ENCODE assay signal across 8 mouse cellular contexts in the genomic region with DNA sequence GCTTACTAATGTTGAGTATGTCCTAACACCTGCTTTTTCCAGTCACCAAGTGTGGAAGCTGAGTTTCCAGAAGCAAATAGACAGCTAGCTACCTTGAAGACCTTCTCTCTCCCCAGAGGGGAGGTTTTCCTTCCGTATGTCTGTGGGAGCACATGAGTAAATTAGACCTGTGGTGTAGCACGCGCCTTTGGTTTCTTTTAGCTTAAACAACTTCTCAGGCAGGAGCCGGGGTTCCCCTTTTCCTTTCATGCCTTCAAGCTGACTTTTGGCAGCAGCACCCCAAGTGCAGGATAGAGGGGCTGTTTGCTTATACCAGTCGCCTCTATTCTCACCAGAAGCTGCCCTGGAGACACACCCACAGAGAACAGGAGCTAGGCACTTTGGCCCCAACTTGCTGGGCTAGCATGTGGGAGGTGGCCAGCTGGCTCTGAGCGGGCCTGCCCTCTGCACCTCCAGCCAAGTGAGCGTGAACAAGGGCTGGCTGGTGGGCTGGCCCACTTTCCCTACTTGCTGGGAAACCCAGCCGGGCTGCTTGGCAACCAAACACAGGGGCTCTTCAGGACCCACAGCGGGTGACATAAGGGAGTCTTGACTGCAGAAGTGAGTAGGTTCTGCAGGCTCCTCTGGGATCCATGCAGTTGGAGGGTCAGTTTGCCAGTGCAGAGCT.
DNase-seq lines count a peak whose midpoint lies in the region; ATAC-seq and TF ChIP-seq lines count a peak whose summit lies in the region.

No protein-coding gene starts in this region.

- 76% methylated on average over 9 of the region's 9 CpGs for WGBS in forebrain, embryonic 10.5 days
- WGBS in forebrain, embryonic 13.5 days, result 60% methylated on average over 9 of the region's 9 CpGs
- WGBS in liver, embryonic 12.5 days (ENCODE audit: insufficient replicate concordance), result 75% methylated on average over 9 of the region's 9 CpGs
- WGBS in heart, embryonic 11.5 days (ENCODE audit: insufficient replicate concordance), result 68% methylated on average over 9 of the region's 9 CpGs

- H3K9me3 ChIP-seq in forebrain, embryonic 10.5 days, result no peaks in the 10 kb centered on the region
- no peaks in the 10 kb centered on the region for H3K9me3 ChIP-seq in forebrain, embryonic 13.5 days (replicated peaks)
- no peaks in the 10 kb centered on the region for H3K9me3 ChIP-seq in liver, embryonic 12.5 days (replicated peaks)
- no peaks in the 10 kb centered on the region for H3K9me3 ChIP-seq in heart, embryonic 11.5 days (replicated peaks; ENCODE audit: control insufficient read depth, low read length)

- no peak for TF ChIP-seq CTCF in gastrocnemius, adult 2 months (IDR thresholded peaks at IDR 0.05)

- no peak for DNase-seq in forebrain, embryonic 10.5 days (ENCODE audit: extremely low spot score, low spot score)
- peak; percentile 89 for DNase-seq in gastrocnemius, adult 2 months
- peak; percentile 67 for DNase-seq in kidney, postnatal 14 days
- peak; percentile 22 for DNase-seq in retina, embryonic 14.5 days (ENCODE audit: low spot score)
- DNase-seq in ovary, postnatal 14 days (ENCODE audit: low spot score), result no peak

- ATAC-seq in forebrain, embryonic 13.5 days, result no peak; the same call in 1 of the 2 replicates
- ATAC-seq in liver, embryonic 12.5 days, result peak; percentile 32; the same call in 1 of the 2 replicates
- no peak for ATAC-seq in heart, embryonic 11.5 days (replicated peaks; ENCODE audit: insufficient number of reproducible peaks, low FRiP score, low TSS enrichment)

- H3K27me3 ChIP-seq in forebrain, embryonic 10.5 days (ENCODE audit: poor library complexity, severe bottlenecking), result no peaks in the 10 kb centered on the region
- no peaks in the 10 kb centered on the region for H3K27me3 ChIP-seq in forebrain, embryonic 13.5 days
- H3K27me3 ChIP-seq in liver, embryonic 12.5 days (replicated peaks), result no peaks in the 10 kb centered on the region
- no peaks in the 10 kb centered on the region for H3K27me3 ChIP-seq in heart, embryonic 11.5 days (ENCODE audit: control insufficient read depth, insufficient read depth, low read length)

- H3K36me3 ChIP-seq in forebrain, embryonic 10.5 days (replicated peaks), result peaks cover 11% of the 10 kb centered on the region; the same call in 1 of the 2 replicates
- no peaks in the 10 kb centered on the region for H3K36me3 ChIP-seq in forebrain, embryonic 13.5 days (ENCODE audit: poor library complexity, severe bottlenecking)
- H3K36me3 ChIP-seq in liver, embryonic 12.5 days, result peaks cover 55% of the 10 kb centered on the region
- H3K36me3 ChIP-seq in heart, embryonic 11.5 days (ENCODE audit: control insufficient read depth, insufficient read depth, low read length), result no peaks in the 10 kb centered on the region

- no peak overlapping the region for H3K4me2 ChIP-seq in forebrain, embryonic 13.5 days
- H3K4me2 ChIP-seq in liver, embryonic 12.5 days, result no peak overlapping the region
- no peak overlapping the region for H3K4me2 ChIP-seq in heart, embryonic 11.5 days

- H3K4me1 ChIP-seq in forebrain, embryonic 10.5 days, result peaks cover 9% of the 10 kb centered on the region
- peaks cover 8% of the 10 kb centered on the region for H3K4me1 ChIP-seq in forebrain, embryonic 13.5 days
- 0 out of 2 replicates have a peak, but pooled peaks cover 4% of the 10 kb centered on the region for H3K4me1 ChIP-seq in liver, embryonic 12.5 days
- no peaks in the 10 kb centered on the region; the same call in 1 of the 2 replicates for H3K4me1 ChIP-seq in heart, embryonic 11.5 days (ENCODE audit: control insufficient read depth, insufficient read depth, low read length)

- no peak overlapping the region for H3K4me3 ChIP-seq in forebrain, embryonic 10.5 days
- no peak overlapping the region for H3K4me3 ChIP-seq in forebrain, embryonic 13.5 days
- H3K4me3 ChIP-seq in gastrocnemius, adult 2 months, result no peak overlapping the region; the same call in 1 of the 2 replicates
- no peak overlapping the region for H3K4me3 ChIP-seq in liver, embryonic 12.5 days
- no peak overlapping the region for H3K4me3 ChIP-seq in heart, embryonic 11.5 days (ENCODE audit: low read depth, low read length)

- intact Hi-C loops in gastrocnemius, adult 2 months (cut with DNase I), result loop anchor here (5.0 kb wide), 1 partner anchor 80 kb away; the partner anchor contains the start of gene Galnt10

- no peak overlapping the region for H3K9ac ChIP-seq in forebrain, embryonic 13.5 days
- no peak overlapping the region for H3K9ac ChIP-seq in liver, embryonic 12.5 days
- H3K9ac ChIP-seq in heart, embryonic 11.5 days (ENCODE audit: low read depth, low read length), result no peak overlapping the region

- peak overlapping the region; percentile 41; the same call in 1 of the 2 replicates for H3K27ac ChIP-seq in forebrain, embryonic 10.5 days
- no peak overlapping the region for H3K27ac ChIP-seq in forebrain, embryonic 13.5 days
- H3K27ac ChIP-seq in gastrocnemius, adult 2 months, result peak overlapping the region; percentile 4; the same call in 1 of the 2 replicates
- H3K27ac ChIP-seq in liver, embryonic 12.5 days, result no peak overlapping the region
- no peak overlapping the region for H3K27ac ChIP-seq in heart, embryonic 11.5 days (ENCODE audit: low read depth, low read length)

Comparison
In these comparisons a context has a peak if more than half of its experiments do, and no peak if none do; other contexts are left out.
1. H3K27ac ChIP-seq: peak in forebrain, embryonic 10.5 days (single experiment) and gastrocnemius, adult 2 months (single experiment); none in forebrain, embryonic 13.5 days (single experiment), liver, embryonic 12.5 days (single experiment) and heart, embryonic 11.5 days (single experiment).
2. DNase-seq: peak in gastrocnemius, adult 2 months (single experiment), kidney, postnatal 14 days (single experiment) and retina, embryonic 14.5 days (single experiment); none in forebrain, embryonic 10.5 days (single experiment) and ovary, postnatal 14 days (single experiment).